Mouse (Mus musculus) liver, embryonic 15.5 days (tissue): ENCODE measurements around the gene Sun2. TPM values are rescaled to one million over a fixed set of nuclear protein-coding genes. Genes with fewer than 3 reads are reported as not detected.

ENCODE experiments used
- ATAC-seq: fragments of 200-750 bp; cut with Nextera tagmentation; 2 replicates; pipeline ENCODE4 v1.8.0; 2017; ENCODE audit warnings: moderate number of reproducible peaks, mild to moderate bottlenecking, moderate library complexity; ENCODE audit not compliant: insufficient read depth
- H3K27ac ChIP-seq: fragments of 300-500 bp; sonication (generic); replicated peaks from 2 replicates; pipeline ENCODE4 v1.5.1; 2015; ENCODE audit warnings: mild to moderate bottlenecking, inconsistent platforms
- H3K27me3 ChIP-seq: fragments of 300-500 bp; sonication (generic); 2 replicates; pipeline ENCODE4 v1.6.1; 2015; ENCODE audit warnings: mild to moderate bottlenecking, inconsistent platforms
- H3K36me3 ChIP-seq: fragments of 300-500 bp; sonication (generic); replicated peaks from 2 replicates; pipeline ENCODE4 v1.6.1; 2015; ENCODE audit warnings: moderate library complexity, mild to moderate bottlenecking, inconsistent platforms
- H3K4me1 ChIP-seq: fragments of 300-500 bp; sonication (generic); replicated peaks from 2 replicates; pipeline ENCODE4 v1.6.1; 2015; ENCODE audit warnings: inconsistent platforms
- H3K4me2 ChIP-seq: fragments of 300-500 bp; sonication (generic); 2 replicates; pipeline ENCODE4 v1.6.1; 2015; ENCODE audit warnings: moderate library complexity, mild to moderate bottlenecking, inconsistent platforms
- H3K4me3 ChIP-seq: fragments of 300-500 bp; sonication (generic); replicated peaks from 2 replicates; pipeline ENCODE4 v1.5.1; 2015; ENCODE audit warnings: mild to moderate bottlenecking, inconsistent platforms
- H3K9ac ChIP-seq: fragments of 300-500 bp; sonication (generic); 2 replicates; pipeline ENCODE4 v1.6.1; 2015; ENCODE audit warnings: moderate library complexity, mild to moderate bottlenecking, inconsistent platforms
- H3K9me3 ChIP-seq: fragments of 300-500 bp; sonication (generic); replicated peaks from 2 replicates; pipeline ENCODE4 v1.6.1; 2016; ENCODE audit warnings: inconsistent platforms
- WGBS: fragments of 180-500 bp; shearing (Covaris S2); methylation state at CpG from one replicate; pipeline ENCODE4 v1.1.7; 2015; ENCODE audit warnings: mixed read lengths; ENCODE audit not compliant: insufficient replicate concordance; 5-methylcytosine and 5-hydroxymethylcytosine counted together
- polyA plus RNA-seq: library from polyadenylated mRNA; unstranded; fragments of >200 nt; fragmentation: Nextera tagmentation; extraction: Ambion mirVana; gene quantifications from 2 replicates; pipeline ENCODE4 v1.2.1, GENCODE M21; 2015

Sun2 gene
- polyA plus RNA-seq, 1 experiment from 2014 or later, result 2.6 TPM

DNA sequence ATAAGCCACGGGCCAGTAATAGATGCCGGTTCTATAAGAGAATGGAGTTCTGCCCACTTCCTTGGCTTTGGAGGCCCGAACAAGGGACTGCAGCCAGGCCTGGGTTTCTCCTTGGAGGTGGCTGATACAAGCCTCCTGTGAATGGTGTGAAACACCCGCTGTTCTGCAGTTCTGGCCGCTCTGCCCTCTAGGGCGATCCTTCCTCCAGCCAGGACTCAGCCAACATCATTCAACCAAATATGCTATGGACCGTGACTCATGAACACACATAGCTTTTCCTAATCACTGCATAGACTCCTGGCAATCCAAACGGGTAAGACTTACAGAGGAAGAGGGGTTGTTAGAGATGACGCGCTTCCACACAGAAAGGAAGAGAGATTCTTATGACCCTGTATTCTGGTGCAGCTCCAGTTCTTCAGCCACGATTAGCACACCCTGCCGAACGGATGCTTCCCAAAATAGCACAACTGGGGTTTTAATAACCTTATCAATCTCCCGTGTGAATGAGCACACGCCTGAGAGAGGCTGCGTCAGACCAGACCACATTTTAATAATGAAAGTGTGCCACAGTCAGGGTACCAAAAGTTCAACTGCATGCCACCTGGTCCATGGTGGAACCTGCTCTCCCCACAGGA is 25.1 kb upstream of the Sun2 start:
- no peaks in the 10 kb centered on the region for H3K36me3 ChIP-seq
- no peaks in the 10 kb centered on the region; the same call in 1 of the 2 replicates for H3K4me1 ChIP-seq
- no peak overlapping the region for H3K9ac ChIP-seq
- H3K4me3 ChIP-seq, result no peak overlapping the region
- no peaks in the 10 kb centered on the region for H3K27me3 ChIP-seq
- H3K4me2 ChIP-seq, result no peak overlapping the region
- no peak overlapping the region for H3K27ac ChIP-seq
- no peak for ATAC-seq
- 56% methylated on average over 16 of the region's 16 CpGs for WGBS
- H3K9me3 ChIP-seq, result no peaks in the 10 kb centered on the region

DNA sequence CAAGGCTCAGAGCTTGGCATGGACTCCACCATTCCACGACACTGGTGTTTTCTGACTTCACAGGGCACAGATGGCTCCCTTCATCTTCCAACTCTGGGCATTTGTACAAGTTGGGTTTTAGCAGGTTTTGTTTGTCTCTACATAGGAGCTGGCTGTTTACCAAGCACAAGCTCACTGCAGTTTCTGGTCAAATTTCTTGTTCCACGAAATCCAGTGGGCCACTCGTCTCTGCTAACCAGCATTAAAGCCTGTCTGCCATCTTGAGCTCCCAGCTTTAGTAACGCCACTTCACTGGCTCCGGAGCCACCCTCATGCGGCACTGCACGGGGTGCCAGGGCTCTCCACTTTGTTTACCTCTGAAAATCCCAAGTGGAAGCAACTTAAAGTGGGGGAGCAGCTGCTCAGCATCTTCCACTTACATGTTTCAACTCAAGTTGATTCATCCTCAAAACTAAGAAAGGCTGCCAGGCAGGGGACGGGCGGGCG is 24.3 kb upstream of the Sun2 start:
- H3K36me3 ChIP-seq, result no peaks in the 10 kb centered on the region
- WGBS, result 73% methylated on average over 10 of the region's 10 CpGs
- H3K27me3 ChIP-seq, result no peaks in the 10 kb centered on the region
- H3K4me3 ChIP-seq, result no peak overlapping the region
- H3K4me1 ChIP-seq, result no peaks in the 10 kb centered on the region; the same call in 1 of the 2 replicates
- no peak overlapping the region for H3K9ac ChIP-seq
- no peaks in the 10 kb centered on the region for H3K9me3 ChIP-seq
- ATAC-seq, result no peak
- H3K4me2 ChIP-seq, result no peak overlapping the region
- H3K27ac ChIP-seq, result no peak overlapping the region

DNA sequence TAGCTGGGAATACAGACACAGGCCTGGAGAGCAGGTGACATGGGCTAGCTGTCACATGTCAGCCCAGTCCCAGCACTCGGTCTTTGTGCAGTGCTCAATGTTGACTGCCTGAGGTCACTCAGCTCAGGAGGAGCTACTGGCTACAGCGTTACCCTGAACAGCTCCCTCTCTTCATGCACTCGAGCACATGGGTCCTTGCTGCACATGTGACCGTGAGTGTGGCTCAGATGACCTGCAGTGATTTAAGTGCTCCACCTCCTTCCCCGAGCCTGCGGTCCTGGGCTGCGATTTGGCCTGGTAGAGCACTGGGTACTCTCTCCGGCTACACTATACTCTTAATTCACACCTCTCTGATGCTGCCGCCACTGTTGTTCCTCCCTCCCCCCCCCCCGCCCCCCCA is 23.8 kb upstream of the Sun2 start:
- H3K9ac ChIP-seq, result no peak overlapping the region
- no peak overlapping the region for H3K27ac ChIP-seq
- ATAC-seq, result no peak
- WGBS, result 59% methylated on average over 10 of the region's 10 CpGs
- H3K36me3 ChIP-seq, result no peaks in the 10 kb centered on the region
- no peak overlapping the region for H3K4me2 ChIP-seq
- no peaks in the 10 kb centered on the region for H3K27me3 ChIP-seq
- H3K4me3 ChIP-seq, result no peak overlapping the region
- no peaks in the 10 kb centered on the region for H3K9me3 ChIP-seq
- H3K4me1 ChIP-seq, result no peaks in the 10 kb centered on the region; the same call in 1 of the 2 replicates

DNA sequence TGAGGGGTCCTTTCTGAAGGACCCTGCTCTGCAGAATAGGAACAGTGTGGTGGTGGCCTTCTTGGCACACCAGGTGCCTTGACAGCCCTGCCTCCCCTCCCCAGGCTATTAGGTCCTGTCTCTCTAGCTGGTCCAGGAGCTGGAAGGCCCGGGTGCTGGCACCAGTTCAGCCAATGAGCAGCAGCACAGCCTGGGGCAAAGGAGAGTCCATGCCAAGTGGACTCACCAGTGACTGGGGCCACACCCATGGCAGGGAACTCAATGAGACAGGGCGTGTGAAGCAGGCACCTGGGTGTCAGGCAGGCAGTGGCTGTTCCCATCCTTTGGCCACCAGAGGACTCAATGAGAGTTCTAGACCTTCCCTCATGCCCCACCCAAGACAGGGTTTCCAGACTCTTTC is 23.0 kb upstream of the Sun2 start:
- WGBS, result 55% methylated on average over 2 of the region's 2 CpGs
- no peaks in the 10 kb centered on the region; the same call in 1 of the 2 replicates for H3K4me1 ChIP-seq
- H3K27me3 ChIP-seq, result no peaks in the 10 kb centered on the region
- H3K4me3 ChIP-seq, result no peak overlapping the region
- ATAC-seq, result no peak
- no peak overlapping the region for H3K27ac ChIP-seq
- H3K9ac ChIP-seq, result no peak overlapping the region
- H3K9me3 ChIP-seq, result no peaks in the 10 kb centered on the region
- H3K36me3 ChIP-seq, result no peaks in the 10 kb centered on the region
- no peak overlapping the region for H3K4me2 ChIP-seq

DNA sequence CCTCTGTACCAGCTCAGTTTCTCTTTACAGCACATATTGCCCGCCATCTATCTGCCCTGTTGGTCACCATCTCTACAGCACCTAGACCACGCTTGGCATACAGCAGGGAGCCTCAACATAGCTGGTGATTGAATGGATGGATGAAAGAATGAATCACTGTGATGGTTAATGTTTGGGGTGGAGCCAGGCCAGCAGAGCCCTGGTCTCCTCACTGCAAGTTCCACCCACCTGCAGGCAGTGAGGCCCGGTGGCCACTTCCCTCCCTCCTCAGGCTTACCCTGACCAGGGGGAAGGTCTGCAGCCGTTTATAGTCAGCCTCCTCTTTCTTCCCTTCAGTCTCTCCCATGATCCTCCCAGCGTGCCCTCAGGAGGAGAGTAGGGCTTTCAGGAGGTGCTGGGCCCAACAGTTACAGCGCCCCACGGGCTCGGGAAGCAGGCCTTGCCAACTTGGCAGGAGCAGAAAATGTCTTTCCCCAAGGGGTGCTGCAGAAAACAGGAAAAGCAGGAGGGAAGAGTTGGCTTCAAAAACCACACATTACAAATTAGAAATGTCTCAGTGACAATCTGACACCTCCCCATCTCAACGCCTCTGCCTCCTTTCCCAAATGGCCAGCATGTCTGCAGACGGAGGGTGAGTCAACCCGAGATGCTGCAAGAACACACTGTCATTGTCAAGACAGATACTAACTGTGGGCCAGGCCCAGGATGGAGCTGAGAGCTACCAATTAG is 22.4 kb upstream of the Sun2 start:
- ATAC-seq, result no peak
- 69% methylated on average over 11 of the region's 11 CpGs for WGBS
- Histone ChIP-seq H3K27me3 (no peaks in the 10 kb centered on the region), H3K9me3 (no peaks in the 10 kb centered on the region), H3K9ac (no peak overlapping the region), H3K4me3 (no peak overlapping the region), H3K27ac (no peak overlapping the region), H3K4me2 (no peak overlapping the region), H3K36me3 (no peaks in the 10 kb centered on the region), H3K4me1 (no peaks in the 10 kb centered on the region; the same call in 1 of the 2 replicates)

DNA sequence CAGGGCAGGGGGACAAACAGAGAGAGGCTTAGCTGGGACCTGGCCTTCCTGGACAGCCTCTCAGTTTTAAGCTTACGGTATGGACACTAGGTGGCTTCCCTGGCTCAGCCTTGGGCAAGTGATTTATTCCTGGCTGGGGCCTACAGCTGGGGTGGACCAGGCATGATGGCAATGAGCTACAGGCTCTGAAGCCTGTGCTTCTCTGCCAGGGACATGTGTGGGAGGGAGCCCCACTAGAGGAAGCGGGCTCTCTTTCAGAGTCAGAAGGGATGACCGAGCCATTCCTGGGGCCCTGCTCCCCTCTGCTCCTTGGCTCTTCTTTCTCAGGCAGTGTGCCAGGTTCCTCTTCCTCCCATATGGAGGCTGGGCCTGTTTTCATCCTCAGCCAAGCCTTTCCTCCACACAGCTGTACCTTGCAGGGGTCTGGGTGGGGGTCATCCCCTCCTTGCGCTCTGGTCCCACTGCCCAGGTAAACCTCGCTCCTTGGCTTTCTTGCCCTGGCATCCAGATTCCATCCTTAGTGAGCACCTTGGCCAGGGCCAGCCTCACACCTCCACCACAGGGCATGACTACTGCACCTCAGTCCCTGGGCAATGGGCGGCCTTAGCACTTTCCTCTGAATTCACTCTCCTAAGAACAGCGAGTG is 21.4 kb upstream of the Sun2 start:
- Histone ChIP-seq H3K4me2 (no peak overlapping the region), H3K36me3 (no peaks in the 10 kb centered on the region), H3K9me3 (no peaks in the 10 kb centered on the region), H3K4me3 (no peak overlapping the region), H3K27me3 (no peaks in the 10 kb centered on the region), H3K9ac (no peak overlapping the region), H3K27ac (no peak overlapping the region), H3K4me1 (no peaks in the 10 kb centered on the region; the same call in 1 of the 2 replicates)
- 75% methylated on average over 7 of the region's 7 CpGs for WGBS
- no peak for ATAC-seq

DNA sequence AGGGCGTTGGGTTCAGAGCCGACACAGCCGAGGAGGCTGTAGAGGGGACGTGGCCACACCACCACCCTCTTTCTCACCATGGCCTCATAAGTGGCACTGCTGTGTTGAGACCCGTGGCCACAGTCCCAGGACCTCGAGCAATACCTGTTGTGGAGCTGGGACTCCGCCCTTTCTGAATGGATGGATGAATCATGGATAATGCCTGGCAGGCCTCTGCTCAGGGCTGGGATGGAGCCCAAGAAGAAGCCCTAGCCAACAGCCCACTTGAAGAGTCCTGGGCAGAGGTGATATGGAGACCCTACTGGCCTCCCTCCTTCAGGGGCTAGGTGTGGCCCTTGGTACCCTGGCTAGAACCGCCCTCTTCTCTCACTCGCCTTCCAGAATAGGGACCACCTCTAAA is 20.7 kb upstream of the Sun2 start:
- WGBS, result 69% methylated on average over 9 of the region's 9 CpGs
- no peaks in the 10 kb centered on the region for H3K4me1 ChIP-seq
- H3K9me3 ChIP-seq, result no peaks in the 10 kb centered on the region
- H3K27ac ChIP-seq, result no peak overlapping the region
- no peak overlapping the region for H3K9ac ChIP-seq
- H3K4me3 ChIP-seq, result no peak overlapping the region
- no peak for ATAC-seq
- H3K4me2 ChIP-seq, result no peak overlapping the region
- no peaks in the 10 kb centered on the region for H3K27me3 ChIP-seq
- no peaks in the 10 kb centered on the region for H3K36me3 ChIP-seq

DNA sequence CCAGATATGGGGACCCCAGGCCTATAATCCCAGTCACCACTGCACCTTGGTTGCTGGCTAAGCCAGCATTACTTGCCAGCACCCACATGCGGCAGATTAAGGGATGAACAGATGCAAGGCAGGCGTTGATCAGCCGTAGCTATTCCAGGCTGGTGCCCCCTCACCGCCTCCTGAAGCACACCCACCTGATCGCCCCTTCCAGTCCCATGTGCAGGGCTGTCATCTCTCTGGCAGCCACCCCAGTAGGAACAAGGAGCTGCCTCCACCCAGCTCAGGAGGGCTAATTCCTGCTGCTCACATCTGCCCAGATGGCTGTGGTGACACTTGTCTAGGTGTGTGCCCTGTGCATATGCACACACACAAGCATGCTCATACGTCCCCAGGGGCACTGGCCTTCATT is 18.6 kb upstream of the Sun2 start:
- Histone ChIP-seq H3K36me3 (no peaks in the 10 kb centered on the region), H3K27me3 (no peaks in the 10 kb centered on the region), H3K4me2 (no peak overlapping the region), H3K27ac (no peak overlapping the region), H3K9ac (no peak overlapping the region), H3K4me3 (no peak overlapping the region), H3K4me1 (peaks cover 6% of the 10 kb centered on the region; the same call in 1 of the 2 replicates), H3K9me3 (no peaks in the 10 kb centered on the region)
- no peak for ATAC-seq
- WGBS, result 68% methylated on average over 6 of the region's 6 CpGs

DNA sequence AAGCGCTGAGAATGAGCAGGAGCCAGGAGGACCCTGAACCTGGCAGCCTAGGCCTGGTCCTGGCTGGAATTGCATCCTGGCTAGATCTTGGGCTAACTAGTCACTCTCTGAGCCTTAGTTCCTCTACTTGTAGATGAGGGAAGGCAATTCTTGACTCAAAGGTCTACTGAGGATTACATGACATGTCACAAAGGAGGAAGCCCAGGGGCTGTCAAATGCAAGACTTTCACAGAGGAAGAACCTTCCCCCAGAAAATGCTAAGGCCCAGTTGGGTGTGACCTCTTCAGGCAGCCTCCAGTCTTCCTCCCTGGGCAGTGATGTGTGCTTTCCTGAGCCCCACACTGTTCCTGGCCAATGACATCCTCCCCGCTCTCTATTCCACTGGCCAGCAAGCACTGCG is 14.8 kb upstream of the Sun2 start:
- Histone ChIP-seq H3K27me3 (no peaks in the 10 kb centered on the region), H3K4me1 (peaks cover 16% of the 10 kb centered on the region), H3K36me3 (no peaks in the 10 kb centered on the region), H3K9ac (no peak overlapping the region), H3K4me2 (no peak overlapping the region), H3K9me3 (no peaks in the 10 kb centered on the region), H3K4me3 (no peak overlapping the region), H3K27ac (peak overlapping the region; percentile 61)
- no peak for ATAC-seq
- 62% methylated on average over 3 of the region's 3 CpGs for WGBS

DNA sequence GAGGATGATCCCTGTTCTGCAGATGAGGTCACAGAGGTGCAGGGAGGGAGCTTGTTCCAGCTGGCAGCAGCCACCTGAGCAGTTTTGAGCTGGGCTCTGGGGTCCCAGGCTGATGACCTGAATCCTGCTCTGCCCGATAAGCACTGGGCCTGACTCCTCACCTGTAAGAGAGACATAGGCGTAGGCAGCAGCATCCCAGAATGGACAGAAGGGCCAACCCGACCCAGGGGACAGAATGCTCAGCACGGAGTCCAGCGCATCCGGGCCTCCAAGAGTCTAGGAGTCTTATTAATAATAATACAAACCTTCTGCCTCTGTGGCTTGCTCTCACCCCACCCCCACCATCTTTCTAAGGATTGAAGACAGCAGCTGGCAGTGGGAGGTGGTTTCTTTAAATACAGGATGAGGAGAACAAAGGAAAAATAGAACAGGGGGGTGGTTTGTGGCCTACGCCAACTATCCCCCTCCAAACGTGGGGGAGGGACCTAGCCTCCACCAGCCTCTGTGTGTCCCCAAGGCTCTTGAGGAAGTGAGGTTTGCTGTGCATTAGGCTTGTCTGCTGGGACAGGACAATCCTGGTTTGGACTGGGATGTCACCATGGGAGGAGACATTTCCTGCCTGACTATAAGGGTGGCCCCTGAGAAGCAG is 13.8 kb upstream of the Sun2 start:
- Histone ChIP-seq H3K4me3 (no peak overlapping the region), H3K27me3 (no peaks in the 10 kb centered on the region), H3K36me3 (no peaks in the 10 kb centered on the region), H3K4me1 (peaks cover 16% of the 10 kb centered on the region), H3K9me3 (no peaks in the 10 kb centered on the region), H3K27ac (no peak overlapping the region), H3K4me2 (no peak overlapping the region), H3K9ac (no peak overlapping the region)
- 52% methylated on average over 8 of the region's 8 CpGs for WGBS
- ATAC-seq, result no peak

DNA sequence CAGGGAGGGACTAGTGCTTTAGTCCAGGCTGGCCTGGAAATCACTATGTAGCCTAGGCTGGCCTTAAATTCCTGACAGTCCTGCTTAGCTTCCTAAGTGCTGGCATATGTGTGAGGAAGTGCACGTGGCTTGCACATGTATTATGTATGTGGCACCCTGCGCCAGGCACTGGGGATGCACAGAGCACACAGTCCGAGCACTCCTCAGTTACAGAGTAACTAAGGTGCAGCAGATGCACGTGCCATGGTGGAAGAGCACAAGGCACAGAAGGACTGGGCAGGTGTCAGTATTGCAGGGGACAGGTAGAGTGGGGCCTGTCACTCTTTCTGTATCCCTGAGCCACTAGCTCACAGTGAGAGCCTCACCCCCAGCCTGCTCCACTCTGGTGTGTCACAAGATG is 12.8 kb upstream of the Sun2 start:
- H3K36me3 ChIP-seq, result no peaks in the 10 kb centered on the region
- no peak overlapping the region for H3K9ac ChIP-seq
- no peak overlapping the region for H3K4me2 ChIP-seq
- ATAC-seq, result no peak
- H3K27ac ChIP-seq, result no peak overlapping the region
- 60% methylated on average over 4 of the region's 4 CpGs for WGBS
- H3K27me3 ChIP-seq, result no peaks in the 10 kb centered on the region
- no peaks in the 10 kb centered on the region for H3K9me3 ChIP-seq
- H3K4me1 ChIP-seq, result peaks cover 16% of the 10 kb centered on the region
- H3K4me3 ChIP-seq, result no peak overlapping the region
